Mouse (Mus musculus) heart, postnatal 0 days (tissue): Measurements from ENCODE around the gene Exph5. TPM values are rescaled to one million over a fixed set of nuclear protein-coding genes. Genes with fewer than 3 reads are reported as not detected.

Source experiments
- ATAC-seq: fragments of 200-750 bp; cut with Nextera tagmentation; 2 replicates; pipeline ENCODE4 v1.8.0; 2017; ENCODE audit warnings: low read depth, moderate number of reproducible peaks, moderate library complexity; ENCODE audit not compliant: insufficient read depth
- DNase-seq: peaks from one replicate; pipeline ENCODE4 v3.0.0-alpha.2; 2016; ENCODE audit warnings: low spot score
- H3K27ac ChIP-seq: fragments of 300-500 bp; sonication (generic); 2 replicates; pipeline ENCODE4 v1.5.1; 2014; ENCODE audit warnings: low read depth, mild to moderate bottlenecking
- H3K27me3 ChIP-seq: fragments of 300-500 bp; sonication (generic); 2 replicates; pipeline ENCODE4 v1.6.1; 2014; ENCODE audit warnings: low read length, mixed read lengths; ENCODE audit not compliant: control insufficient read depth, insufficient read depth
- H3K36me3 ChIP-seq: fragments of 300-500 bp; sonication (generic); replicated peaks from 2 replicates; pipeline ENCODE4 v1.6.1; 2014; ENCODE audit warnings: low read length, mixed read lengths; ENCODE audit not compliant: control insufficient read depth, insufficient read depth
- H3K4me1 ChIP-seq: fragments of 300-500 bp; sonication (generic); 2 replicates; pipeline ENCODE4 v1.6.1; 2014; ENCODE audit warnings: antibody characterized with exemption; ENCODE audit not compliant: control insufficient read depth, insufficient read depth
- H3K4me2 ChIP-seq: fragments of 300-500 bp; sonication (generic); 2 replicates; pipeline ENCODE4 v1.6.1; 2014; ENCODE audit warnings: low read depth, mild to moderate bottlenecking, low read length, moderate library complexity
- H3K4me3 ChIP-seq: fragments of 300-500 bp; sonication (generic); 2 replicates; pipeline ENCODE4 v1.5.1; 2014; ENCODE audit warnings: low read depth, low read length
- H3K9ac ChIP-seq: fragments of 300-500 bp; sonication (generic); replicated peaks from 2 replicates; pipeline ENCODE4 v1.6.1; 2014; ENCODE audit warnings: low read depth, low read length, mixed read lengths
- H3K9me3 ChIP-seq: fragments of 300-500 bp; sonication (generic); replicated peaks from 2 replicates; pipeline ENCODE4 v1.6.1; 2016; ENCODE audit warnings: low read length; ENCODE audit not compliant: control insufficient read depth
- CTCF ChIP-seq: IDR thresholded peaks from 2 replicates; pipeline ENCODE4 v1.5.1; 2016; ENCODE audit warnings: antibody characterized with exemption, control low read depth, low read depth
- EP300 ChIP-seq: IDR thresholded peaks from 2 replicates; pipeline ENCODE4 v1.6.1; 2016; ENCODE audit warnings: antibody characterized with exemption, low read depth
- WGBS: fragments of 180-500 bp; shearing (Covaris S2); extraction: QIAGEN DNeasy Blood & Tissue Kit; methylation state at CpG from one replicate; pipeline ENCODE4 v1.1.7; 2014; 5-methylcytosine and 5-hydroxymethylcytosine counted together
- microRNA-seq: library from miRNA; unstranded; fragments of <30 nt; microRNA quantifications from one replicate; pipeline ENCODE4, GENCODE M21; 2016
- polyA plus RNA-seq: library from polyadenylated mRNA; unstranded; fragments of >200 nt; fragmentation: Nextera tagmentation; extraction: Ambion mirVana; gene quantifications from 2 replicates; pipeline ENCODE4 v1.2.1, GENCODE M21; 2015
- total RNA-seq: library from RNA; depleted of rRNA; stranded (reverse); fragments of >200 nt; gene quantifications from 2 replicates; pipeline ENCODE4 v1.2.3, GENCODE M21; 2014; ENCODE audit warnings: low replicate concordance; rRNA removed

Exph5 gene
- total and polyA plus RNA-seq, 2 experiments from 2014 or later, result 0.07 to 0.57 TPM

DNA sequence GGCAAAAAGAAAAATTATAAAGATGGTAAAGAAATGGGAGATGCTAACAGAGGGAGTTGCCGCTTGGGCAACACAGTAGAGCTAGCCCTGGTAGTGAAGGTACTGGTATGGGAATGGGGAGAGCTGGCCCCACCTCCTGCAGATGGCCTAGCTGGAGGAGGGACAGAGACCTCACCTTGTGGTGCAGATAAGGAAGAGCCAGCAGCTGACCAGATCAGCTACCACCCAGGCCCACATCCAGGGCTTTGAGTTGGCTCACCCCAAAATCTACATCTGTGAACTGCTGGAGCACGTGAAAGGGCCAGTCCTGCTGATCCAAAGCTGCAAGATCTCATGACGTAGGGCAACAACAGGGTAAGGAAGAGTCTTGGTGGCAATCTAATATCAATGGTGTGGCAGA is 125.3 kb downstream of the Exph5 start:
- Histone ChIP-seq H3K4me1 (no peaks in the 10 kb centered on the region), H3K9me3 (no peaks in the 10 kb centered on the region), H3K36me3 (no peaks in the 10 kb centered on the region), H3K4me3 (no peak overlapping the region), H3K27me3 (no peaks in the 10 kb centered on the region), H3K4me2 (no peak overlapping the region), H3K9ac (no peak overlapping the region), H3K27ac (no peak overlapping the region)
- DNase-seq (no peak), ATAC-seq (no peak)
- TF ChIP-seq EP300, result no peak
- no peak for TF ChIP-seq CTCF
- 88% methylated on average over 3 of the region's 3 CpGs for WGBS

Small RNA genes within 50 kb of the gene (microRNA-seq; reads per million reads assigned to microRNA genes)
- not detected for gene Mir130c

Other genes starting within 250 kb of the Exph5 start
- 2.4 and 4.8 TPM in 2 replicates for gene Ddx10, start 53.6 kb upstream of the Exph5 start, total RNA-seq
- gene Ddx10, start 53.6 kb upstream of the Exph5 start, polyA plus RNA-seq, result 10.8 and 11.9 TPM in 2 replicates
- 12.3 and 15.0 TPM in 2 replicates for gene Kdelc2, start 82.4 kb downstream of the Exph5 start, total RNA-seq
- gene Kdelc2, start 82.4 kb downstream of the Exph5 start, polyA plus RNA-seq, result 14.8 and 15.7 TPM in 2 replicates
- not detected in 2 replicates for gene 4930550C14Rik, start 100.7 kb downstream of the Exph5 start, total RNA-seq
- gene 4930550C14Rik, start 100.7 kb downstream of the Exph5 start, polyA plus RNA-seq, result 0.25 and 0.37 TPM in 2 replicates
- gene Atm, start 235.1 kb downstream of the Exph5 start, total RNA-seq, result 2.9 and 5.3 TPM in 2 replicates
- 2.6 and 3.9 TPM in 2 replicates for gene Atm, start 235.1 kb downstream of the Exph5 start, polyA plus RNA-seq
- 5.6 and 7.5 TPM in 2 replicates for gene Npat, start 235.4 kb downstream of the Exph5 start, total RNA-seq
- 5.7 TPM in 2 replicates for gene Npat, start 235.4 kb downstream of the Exph5 start, polyA plus RNA-seq